Mouse (Mus musculus) erythroid progenitor cell, adult 5-6 weeks (primary cell): Measurements from ENCODE around the gene Tap1. TPM values are rescaled to one million over a fixed set of nuclear protein-coding genes. Genes with fewer than 3 reads are reported as not detected.
A peak's percentile ranks its signal among the peaks of the same experiment; 100 is the strongest.
"Not testable (repeated sequence)": the region's sequence is repeated elsewhere in the genome, so short reads cannot be mapped to it uniquely, and the experiment has no call there.

Experiments
- ATAC-seq: replicated peaks from 2 replicates; pipeline ENCODE4 v1.8.0; 2016; ENCODE audit warnings: moderate number of reproducible peaks, mild to moderate bottlenecking, moderate TSS enrichment, inconsistent platforms; ENCODE audit not compliant: poor library complexity, low FRiP score, severe bottlenecking
- total RNA-seq, 2 experiments: library from RNA; stranded (forward) in 1 of 2; stranded (reverse) in 1 of 2; fragments of 150-400 nt in 1 of 2; fragments of 186-747, 209-891 nt in 1 of 2; gene quantifications; 2 replicates each; pipeline versions ENCODE4 v1.2.3 to v1.2.4; 2015 to 2017; ENCODE audit warnings: low replicate concordance in 2 of 2

The Tap1 gene
- total RNA-seq, 2 experiments from 2014 or later = 21.0 to 21.6 TPM

DNA sequence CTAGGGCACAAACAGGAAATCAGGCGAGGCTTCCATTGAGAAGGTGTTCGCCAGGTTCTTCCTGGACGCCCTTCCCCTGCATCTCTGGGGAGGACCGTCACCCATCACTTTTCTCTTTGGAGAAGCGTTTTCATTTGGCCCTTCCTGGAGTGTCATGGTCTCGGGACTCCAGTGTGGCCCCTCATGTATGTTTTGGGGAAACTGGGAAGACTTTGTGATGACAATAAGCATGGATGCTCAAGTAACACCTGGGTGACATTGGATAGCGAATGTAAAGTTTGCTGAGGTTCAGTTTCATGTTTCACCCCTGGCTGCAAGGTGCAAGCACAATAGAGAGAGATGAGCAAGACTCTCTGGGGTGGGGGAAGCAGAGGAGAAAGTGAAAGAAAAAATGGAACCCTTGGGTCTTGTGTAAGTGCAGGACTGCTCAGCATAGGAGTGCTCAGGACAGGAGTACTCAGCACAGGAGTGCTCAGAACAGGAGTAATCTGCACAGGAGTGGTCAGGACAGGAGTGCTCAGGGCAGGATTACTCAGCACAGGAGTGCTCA is 14.2 kb downstream of the Tap1 start:
- no peak for ATAC-seq

DNA sequence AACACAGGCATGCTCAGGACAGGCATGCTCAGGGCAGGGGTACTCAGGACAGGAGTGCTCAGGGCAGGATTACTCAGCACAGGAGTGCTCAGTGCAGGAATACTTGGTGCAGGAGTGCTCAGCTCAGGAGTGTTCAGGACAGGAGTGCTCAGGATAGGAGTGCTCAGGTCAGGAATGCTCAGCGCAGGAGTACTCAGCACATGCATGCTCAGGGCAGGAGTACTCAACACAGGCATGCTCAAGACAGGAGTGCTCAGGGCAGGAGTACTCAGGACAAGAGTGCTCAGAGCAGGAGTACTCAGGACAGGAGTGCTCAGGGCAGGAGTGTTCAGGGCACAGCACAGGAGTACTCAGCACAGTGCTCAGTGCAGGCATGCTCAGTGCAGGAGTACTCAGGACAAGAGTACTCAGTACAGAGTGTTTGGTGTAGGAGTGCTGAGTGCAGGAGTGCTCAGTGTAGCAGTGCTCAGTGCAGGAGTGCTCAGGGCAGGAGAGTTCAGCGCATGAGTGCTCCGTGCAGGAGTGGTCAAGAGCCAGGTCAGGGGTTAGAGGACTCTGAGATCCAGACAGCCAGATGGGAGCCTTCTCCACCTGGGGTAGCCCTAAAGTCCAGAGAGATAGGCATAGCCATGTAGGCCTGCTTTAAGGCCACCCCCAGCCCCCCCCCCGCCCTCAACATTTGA is 15.5 kb downstream of the Tap1 start:
- ATAC-seq = no peak

DNA sequence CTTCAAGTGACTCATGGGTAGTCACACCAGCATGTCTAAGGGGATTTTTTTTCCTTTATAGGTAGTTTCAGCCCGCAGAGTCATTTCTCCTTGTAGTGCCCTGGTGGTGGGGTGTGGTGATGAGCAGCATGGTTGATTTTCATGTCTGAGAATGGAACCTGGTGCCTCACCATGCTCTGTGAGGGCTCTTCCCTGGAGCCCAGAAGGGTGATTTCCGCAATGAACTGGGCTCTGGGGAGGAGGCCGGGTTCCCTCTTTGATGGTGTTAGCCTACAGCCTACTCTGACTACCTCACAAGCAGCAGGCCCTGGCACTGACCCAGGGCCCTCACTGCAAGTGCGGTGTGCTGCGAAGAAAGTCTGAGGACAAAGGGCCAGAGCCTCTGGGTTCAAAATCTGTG is 16.1 kb downstream of the Tap1 start, which contains the start of gene Tap2:
Gene Tap2 (plus strand): TSS at position 84 of the 400 bp plus-strand sequence.
- ATAC-seq = no peak

DNA sequence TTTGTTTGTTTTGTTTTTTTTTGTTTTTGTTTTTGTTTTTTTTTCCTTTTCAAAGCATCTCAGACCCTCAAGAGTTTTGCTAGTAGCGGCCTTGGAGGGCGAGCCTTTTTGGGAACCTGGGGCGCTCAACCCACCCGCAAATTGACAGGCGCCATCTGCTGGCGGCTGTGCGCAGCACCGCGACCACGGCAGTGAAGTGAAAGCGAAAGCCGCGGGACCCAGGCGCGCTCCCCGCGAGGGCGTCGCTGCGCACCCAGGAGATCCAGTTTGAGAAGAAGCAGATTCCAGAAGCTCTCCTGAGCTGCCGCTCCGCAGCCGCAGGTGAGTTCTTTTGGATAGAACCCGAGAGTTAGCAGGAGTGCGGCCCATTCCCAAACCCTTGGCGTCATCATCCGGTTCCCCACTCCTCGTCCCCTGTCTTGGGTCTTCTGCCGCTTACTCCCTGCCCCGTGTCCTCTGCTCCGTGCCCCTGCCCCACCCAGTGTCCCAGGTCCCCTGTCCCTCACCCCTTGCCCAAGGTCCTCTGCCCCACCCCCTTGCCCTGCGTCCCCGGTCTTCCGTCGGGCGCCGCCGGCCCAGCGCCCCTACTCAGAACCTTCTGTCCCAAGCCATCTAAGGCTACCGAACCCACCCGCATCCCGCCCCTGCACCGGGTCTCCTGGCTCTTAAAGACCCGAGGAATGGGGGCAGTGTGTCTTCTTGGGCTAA is 17.1 kb downstream of the Tap1 start:
- ATAC-seq = peak; percentile 79

DNA sequence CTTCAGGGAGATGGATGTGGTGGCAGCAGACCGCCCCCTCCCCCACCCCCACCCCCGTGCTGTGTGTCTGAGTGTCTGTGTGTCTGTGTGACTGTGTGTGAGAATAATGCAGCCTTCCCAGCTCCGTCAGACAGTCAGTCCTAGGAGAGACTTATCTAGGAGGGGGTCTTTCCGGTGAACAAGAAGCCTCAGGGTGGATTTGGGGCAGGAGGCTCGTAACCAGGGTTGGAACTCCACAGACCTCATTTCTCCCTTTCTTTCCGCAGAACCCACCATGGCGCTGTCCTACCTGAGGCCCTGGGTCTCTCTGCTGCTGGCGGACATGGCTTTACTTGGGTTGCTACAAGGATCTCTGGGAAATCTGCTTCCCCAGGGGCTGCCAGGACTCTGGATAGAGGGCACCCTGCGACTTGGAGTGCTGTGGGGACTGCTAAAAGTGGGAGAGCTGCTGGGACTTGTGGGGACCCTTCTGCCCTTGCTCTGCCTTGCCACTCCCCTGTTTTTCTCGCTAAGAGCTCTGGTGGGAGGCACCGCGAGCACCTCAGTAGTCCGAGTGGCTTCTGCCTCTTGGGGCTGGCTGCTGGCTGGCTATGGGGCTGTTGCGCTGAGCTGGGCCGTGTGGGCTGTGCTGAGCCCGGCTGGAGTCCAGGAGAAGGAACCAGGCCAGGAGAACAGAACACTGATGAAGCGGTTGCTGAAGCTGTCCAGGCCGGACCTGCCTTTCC is 17.8 kb downstream of the Tap1 start:
- ATAC-seq = peak; percentile 60

DNA sequence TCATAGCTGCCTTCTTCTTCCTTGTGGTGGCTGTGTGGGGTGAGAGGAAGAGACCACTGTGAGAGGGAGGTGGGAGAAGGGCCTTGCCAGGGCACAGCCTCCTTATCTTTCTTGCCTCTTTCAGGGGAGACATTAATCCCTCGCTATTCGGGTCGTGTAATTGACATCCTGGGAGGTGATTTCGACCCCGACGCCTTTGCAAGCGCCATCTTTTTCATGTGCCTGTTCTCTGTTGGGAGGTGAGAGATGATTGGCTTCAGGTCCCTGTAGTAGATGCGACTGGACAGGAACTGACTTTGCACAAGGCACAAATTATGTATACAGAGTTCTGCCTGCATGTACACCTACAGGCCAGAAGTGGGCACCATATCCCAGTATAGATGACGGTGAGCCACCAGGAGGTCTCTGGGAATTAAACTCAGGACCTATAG is 18.4 kb downstream of the Tap1 start:
- peak; percentile 82 for ATAC-seq

DNA sequence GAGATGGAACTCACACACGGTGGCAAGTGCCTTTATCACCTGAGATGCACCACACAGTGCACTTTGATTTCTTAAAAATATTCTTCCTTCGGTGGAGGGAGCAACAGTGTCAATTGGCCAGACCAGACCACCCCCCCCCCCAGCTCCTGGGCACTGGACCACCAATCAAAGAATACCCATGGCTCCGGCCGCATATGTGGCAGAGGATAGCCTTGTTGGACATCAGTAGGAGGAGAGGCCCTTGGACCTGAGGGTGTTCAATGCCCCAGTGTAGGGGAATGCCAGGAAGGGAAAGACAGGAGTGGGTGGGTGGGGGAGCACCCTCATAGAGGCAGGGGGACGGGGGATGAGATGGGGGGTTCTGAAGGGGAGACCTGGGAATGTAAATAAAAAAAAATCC is 19.4 kb downstream of the Tap1 start:
- no peak for ATAC-seq

DNA sequence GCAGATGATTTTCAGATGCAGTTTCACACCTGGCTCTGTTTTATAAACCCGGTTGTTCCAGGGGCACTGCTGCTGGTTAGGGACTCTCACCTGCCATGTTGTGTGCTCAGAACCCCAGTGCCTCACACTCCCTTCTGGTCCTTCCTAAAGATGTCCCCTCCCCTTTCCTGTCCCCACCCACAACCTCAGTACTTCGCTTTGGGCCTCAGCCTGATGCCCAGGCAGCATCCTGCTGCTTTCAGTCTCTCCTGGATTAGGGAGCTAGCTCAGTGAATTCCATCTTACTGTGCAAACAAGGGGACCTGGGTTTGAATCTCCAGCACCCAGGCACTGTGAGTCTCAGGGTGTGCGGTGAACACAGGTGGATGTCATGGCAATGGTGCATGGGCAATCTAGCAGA is 20.1 kb downstream of the Tap1 start:
- ATAC-seq = no peak

DNA sequence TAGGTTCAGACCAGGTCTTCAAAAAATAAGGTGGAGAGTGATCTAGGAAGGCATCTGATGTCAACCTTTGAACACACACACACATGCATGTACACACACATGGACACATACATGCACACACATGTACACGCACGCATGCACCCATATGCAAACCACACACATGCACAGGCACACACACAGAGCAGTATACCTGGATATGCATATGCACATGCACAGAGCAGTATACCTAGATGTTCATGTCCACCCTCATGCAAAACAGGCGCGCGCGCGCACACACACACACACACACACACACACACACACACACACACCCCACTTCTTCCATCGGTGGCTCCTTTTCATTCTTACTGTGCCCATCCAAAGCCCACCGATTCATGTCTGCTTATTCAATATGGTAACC is 20.5 kb downstream of the Tap1 start:
- no peak for ATAC-seq

DNA sequence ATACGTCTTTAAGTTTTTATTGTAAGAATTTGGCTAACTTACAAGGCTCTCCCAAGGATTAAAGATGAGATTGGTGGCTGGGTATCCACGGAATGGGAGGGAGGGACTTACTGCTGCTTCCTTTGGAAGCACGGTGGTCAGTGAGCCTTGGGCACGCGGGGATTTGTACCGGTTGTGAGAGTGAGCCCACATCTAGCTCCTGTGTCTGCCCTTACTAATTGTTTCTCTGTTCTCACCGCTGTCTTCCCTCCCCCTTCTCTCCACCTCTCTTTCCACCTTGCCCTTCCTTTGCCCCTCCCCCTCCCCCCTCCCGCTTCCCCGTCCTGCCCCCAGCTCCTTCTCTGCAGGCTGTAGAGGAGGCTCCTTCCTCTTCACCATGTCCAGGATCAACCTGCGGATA is 21.1 kb downstream of the Tap1 start:
- no peak for ATAC-seq

DNA sequence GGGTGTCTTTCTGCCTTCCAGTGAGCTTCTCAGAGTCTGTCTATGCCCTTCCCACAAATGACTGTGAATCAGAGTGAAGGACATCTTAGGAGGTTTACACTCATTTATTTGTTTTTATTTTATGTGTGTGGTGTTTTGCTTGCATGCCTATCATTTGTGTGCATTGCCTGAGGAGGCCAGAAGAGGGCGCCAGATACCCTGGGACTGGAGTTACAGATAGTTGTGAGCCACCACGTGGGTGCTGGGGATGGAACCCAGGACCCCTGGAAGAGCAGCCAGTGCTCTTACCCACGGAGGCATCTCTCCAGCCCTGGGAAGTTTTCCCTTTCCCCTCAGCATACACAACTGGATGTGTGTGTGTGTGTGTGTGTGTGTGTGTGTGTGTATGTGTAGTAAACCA is 22.3 kb downstream of the Tap1 start:
- no peak for ATAC-seq

DNA sequence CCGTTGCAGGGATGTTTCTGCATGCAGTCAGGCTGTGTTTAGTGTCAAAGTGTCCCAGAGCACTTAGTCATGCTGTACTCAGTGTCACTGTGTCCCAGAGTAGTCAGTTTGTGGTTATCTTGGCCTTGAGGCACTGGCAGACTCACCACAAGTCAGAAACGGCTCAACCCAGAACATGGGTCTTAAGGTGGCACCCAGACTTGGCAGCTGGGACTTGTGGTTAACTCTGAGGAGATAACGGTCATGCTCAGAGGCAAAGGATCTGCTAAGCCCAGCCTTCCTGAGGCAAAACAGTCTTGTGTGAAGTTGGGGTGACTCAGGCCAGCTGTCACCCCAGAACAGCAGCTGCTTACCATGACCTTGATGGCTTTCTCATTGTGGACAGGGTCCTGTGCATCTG is 23.2 kb downstream of the Tap1 start:
- ATAC-seq = no peak

DNA sequence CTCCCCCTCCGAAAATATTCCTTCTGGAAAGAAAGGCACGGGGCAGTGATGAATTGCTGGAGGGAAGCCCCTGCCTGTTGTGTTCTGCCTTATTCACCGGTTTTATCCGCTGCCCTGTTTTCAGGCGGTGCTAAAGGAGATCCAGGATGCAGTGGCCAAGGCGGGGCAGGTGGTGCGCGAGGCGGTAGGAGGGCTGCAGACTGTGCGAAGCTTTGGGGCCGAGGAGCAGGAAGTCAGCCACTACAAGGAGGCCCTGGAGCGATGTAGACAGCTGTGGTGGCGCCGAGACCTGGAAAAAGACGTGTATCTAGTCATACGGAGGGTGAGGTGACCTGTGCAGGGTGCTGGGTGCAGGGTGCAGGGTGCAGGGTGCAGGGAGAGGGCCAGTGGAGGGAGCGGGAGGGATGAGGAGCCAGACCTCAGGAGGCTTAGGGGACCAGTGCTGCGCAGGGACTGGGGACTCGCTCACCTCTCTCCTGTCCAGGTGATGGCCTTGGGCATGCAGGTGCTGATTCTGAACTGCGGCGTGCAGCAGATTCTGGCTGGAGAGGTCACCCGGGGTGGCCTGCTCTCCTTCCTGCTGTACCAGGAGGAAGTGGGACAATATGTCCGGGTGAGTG is 24.5 kb downstream of the Tap1 start:
- ATAC-seq = no peak

DNA sequence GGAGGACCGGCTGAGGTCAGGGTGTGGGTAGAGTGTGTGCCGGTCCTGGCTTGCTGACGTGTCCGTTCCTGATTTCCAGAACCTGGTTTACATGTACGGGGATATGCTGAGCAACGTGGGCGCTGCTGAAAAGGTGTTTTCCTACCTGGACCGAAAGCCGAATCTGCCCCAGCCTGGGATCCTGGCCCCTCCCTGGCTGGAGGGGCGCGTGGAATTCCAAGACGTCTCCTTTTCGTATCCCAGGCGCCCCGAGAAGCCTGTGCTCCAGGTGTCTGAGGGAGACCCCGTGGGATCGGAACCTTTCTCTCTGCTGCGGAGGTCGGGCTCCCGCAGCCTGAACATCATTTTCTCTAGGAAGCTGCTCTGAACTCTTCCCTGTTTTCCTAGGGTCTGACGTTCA is 26.6 kb downstream of the Tap1 start:
- ATAC-seq = no peak

DNA sequence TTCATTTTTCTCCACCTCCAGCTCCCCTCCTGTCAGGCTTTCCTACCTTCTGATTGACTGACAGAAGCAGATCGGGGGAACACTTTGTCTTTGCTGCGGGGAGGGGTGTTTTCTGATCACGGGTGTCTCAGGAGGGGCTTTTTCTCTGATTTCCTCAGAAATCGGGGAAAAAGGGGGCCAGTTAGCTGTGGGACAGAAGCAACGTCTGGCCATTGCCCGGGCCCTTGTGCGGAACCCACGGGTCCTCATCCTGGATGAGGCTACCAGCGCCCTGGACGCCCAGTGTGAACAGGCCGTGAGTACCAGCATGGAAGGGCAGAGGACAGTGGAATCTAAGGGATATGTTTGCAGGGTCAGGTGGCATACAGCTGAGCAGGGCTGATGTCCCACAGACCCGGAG is 27.8 kb downstream of the Tap1 start:
- ATAC-seq = no peak

DNA sequence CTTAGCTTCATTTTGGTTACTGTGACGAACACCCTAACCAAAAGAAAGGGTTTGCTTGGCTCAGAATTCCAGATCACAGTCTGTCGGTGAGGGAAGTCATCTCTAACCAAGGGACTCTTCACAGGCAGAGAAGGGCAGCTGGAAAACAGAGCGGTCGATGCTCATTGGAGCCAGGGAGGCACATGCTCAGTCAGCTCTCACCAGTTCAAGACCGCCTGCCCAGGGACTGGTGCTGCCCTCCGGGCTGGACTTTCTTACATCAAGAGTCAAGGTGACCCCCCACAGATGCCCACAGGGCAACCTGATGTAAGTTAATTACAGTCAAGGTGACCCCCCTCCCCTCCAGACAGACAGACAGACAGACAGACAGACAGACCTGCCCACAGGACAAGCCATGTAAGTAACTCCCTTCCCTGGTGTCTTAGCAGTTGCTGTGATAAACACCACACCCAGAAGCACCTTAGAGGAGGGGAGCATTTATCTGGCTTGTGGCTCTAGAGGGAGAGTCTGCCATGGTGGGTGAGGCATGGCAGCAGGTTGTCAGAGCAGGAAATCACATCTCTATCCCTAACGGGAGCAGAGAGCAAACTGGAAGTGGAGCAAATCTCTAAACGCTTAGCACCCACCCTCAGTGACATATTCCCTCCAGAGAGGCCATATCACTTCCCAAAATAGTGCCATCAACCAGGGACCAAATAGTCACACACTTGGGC is 30.0 kb downstream of the Tap1 start:
- ATAC-seq = no peak

DNA sequence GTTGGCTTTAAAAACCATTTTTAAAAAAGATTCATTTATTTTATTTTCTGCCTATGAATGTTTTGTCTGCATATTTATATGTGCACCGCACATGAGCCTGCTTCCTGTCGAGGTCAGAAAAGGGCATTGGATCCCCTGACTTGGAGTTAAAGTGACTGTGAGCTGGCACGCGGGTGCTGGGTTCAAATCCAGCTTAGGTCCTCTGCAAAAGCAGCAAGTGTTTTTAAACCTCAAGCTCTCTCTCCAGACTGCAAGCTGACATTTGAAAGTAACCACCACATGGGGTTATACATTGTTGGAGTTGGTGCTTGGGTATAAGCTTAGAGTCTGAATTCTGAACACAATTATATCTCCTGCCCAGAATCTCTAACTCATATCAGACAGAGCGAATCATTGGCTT is 30.6 kb downstream of the Tap1 start:
- no peak for ATAC-seq

DNA sequence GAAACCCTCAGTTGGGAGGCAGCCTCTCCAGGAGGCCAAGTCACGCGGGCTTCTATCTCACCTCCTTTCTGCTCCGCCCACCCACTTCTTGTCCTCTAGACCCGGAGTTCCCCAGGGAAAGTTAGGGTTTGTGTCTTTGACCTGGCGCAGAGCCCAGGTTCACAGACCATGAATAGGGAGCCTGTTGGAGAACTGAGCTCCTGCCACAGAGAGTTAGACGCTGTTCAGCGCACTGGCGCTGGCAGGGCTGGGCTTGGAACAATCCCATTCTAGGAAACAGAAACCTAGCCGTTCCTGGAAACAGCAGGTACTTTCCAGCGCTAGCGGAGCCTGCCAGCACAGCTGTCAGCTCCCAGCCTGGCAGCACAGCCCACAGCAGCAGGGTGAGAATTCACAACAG is 31.3 kb downstream of the Tap1 start:
- ATAC-seq = no peak

DNA sequence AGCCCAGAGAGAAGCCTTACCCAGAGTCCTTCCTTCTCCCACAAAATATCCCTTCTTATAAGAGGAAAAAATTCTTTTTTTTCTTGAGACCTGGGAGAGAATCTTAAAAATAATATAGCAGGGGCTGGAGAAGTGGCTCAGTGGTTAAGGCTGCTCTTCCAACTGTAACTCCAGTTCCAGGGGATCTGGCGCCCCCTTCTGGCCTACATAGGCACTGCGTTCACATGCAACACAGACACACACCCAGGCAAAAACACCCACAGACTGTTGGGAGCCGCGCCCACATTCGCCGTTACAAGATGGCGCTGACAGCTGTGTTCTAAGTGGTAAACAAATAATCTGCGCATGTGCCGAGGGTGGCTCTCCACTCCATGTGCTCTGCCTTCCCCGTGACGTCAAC is 31.7 kb downstream of the Tap1 start:
- peak; percentile 68; the same call in 1 of the 2 replicates for ATAC-seq

DNA sequence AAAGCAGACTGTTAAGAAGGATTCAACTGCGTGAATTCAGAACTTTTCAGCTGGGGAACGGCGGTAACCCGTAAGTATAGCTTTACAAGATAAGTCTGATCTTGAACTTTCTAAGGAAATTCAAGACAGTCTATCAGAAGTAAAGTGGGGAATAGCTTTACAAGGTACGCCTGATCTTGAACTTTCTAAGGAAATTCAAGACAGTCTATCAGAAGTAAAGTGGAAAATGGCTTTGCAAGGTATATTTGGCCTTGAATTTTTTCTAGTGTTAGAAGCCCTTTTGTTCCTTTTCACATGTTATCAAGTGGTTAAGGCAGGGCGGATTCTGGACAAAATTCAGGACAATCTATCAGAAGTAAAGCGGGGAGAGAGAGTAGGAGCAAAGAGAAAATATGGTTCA is 32.4 kb downstream of the Tap1 start:
- ATAC-seq = not testable (repeated sequence)
